Mouse (Mus musculus) stomach, postnatal 0 days (tissue): ENCODE measurements at regions not wholly inside any gene's neighbourhood (a gene's known extent, or its start where the extent isn't known, plus 50 kb on each side); places are given as distances from the start of the nearest gene placed in this dataset.

Experiments
- ATAC-seq: fragments of 200-750 bp; cut with Nextera tagmentation; 2 replicates; pipeline ENCODE4 v1.8.0; 2017; ENCODE audit not compliant: low FRiP score, low TSS enrichment
- DNase-seq: peaks from one replicate; pipeline ENCODE4 v3.0.0-alpha.2; 2016; ENCODE audit warnings: low spot score
- H3K27ac ChIP-seq: fragments of 300-500 bp; sonication (generic); replicated peaks from 2 replicates; pipeline ENCODE4 v1.5.1; 2014; ENCODE audit warnings: mild to moderate bottlenecking, control low read depth
- H3K27me3 ChIP-seq: fragments of 300-500 bp; sonication (generic); 2 replicates; pipeline ENCODE4 v1.6.1; 2014; ENCODE audit warnings: low read length; ENCODE audit not compliant: control insufficient read depth, insufficient read depth
- H3K36me3 ChIP-seq: fragments of 300-500 bp; sonication (generic); 2 replicates; pipeline ENCODE4 v1.6.1; 2014; ENCODE audit warnings: low read length, mixed read lengths; ENCODE audit not compliant: control insufficient read depth, insufficient read depth
- H3K4me1 ChIP-seq: fragments of 300-500 bp; sonication (generic); replicated peaks from 2 replicates; pipeline ENCODE4 v1.6.1; 2014; ENCODE audit warnings: antibody characterized with exemption; ENCODE audit not compliant: control insufficient read depth, insufficient read depth
- H3K4me2 ChIP-seq: fragments of 300-500 bp; sonication (generic); replicated peaks from 2 replicates; pipeline ENCODE4 v1.6.1; 2014; ENCODE audit warnings: low read depth, mild to moderate bottlenecking, control low read depth, moderate library complexity
- H3K4me3 ChIP-seq: fragments of 300-500 bp; sonication (generic); 2 replicates; pipeline ENCODE4 v1.5.1; 2014; ENCODE audit warnings: low read depth, low read length, control low read depth
- H3K9ac ChIP-seq: fragments of 300-500 bp; sonication (generic); 2 replicates; pipeline ENCODE4 v1.6.1; 2014; ENCODE audit warnings: mild to moderate bottlenecking, low read length, control low read depth, mixed read lengths
- H3K9me3 ChIP-seq: fragments of 300-500 bp; sonication (generic); 2 replicates; pipeline ENCODE4 v1.6.1; 2016; ENCODE audit warnings: low read length; ENCODE audit not compliant: control insufficient read depth
- CTCF ChIP-seq: IDR thresholded peaks from 2 replicates; pipeline ENCODE4 v1.5.1; 2016; ENCODE audit warnings: antibody characterized with exemption, low read depth, mild to moderate bottlenecking, moderate library complexity
- EP300 ChIP-seq: optimal IDR thresholded peaks from 2 replicates; pipeline ENCODE3; 2016; ENCODE audit warnings: antibody characterized with exemption
- WGBS: fragments of 180-500 bp; shearing (Covaris S2); extraction: QIAGEN DNeasy Blood & Tissue Kit; methylation state at CpG from one replicate; pipeline ENCODE4 v1.1.7; 2014; 5-methylcytosine and 5-hydroxymethylcytosine counted together

DNA sequence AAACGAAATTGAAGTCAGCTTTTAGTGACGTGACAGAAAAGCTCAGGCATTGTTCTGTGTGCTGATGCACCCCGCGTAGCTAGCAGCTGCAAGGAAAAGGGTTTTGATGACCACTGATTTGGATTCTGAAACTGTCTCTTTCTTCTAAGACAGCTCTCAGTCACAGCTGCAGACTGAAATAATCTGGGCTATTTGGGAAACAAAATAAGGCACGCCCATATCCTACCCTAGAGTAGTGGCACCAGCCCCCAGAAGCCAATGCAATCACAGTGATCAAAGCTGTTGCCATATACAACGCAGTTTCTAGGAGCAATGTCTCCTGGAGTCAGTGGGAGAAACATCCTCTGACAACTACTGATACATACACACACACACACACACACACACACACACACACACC lies 157.9 kb upstream of the Fbxl17 start:
- TF ChIP-seq EP300: no peak
- no peak for TF ChIP-seq CTCF
- Histone ChIP-seq H3K9me3 (no peaks in the 10 kb centered on the region), H3K36me3 (no peaks in the 10 kb centered on the region)

DNA sequence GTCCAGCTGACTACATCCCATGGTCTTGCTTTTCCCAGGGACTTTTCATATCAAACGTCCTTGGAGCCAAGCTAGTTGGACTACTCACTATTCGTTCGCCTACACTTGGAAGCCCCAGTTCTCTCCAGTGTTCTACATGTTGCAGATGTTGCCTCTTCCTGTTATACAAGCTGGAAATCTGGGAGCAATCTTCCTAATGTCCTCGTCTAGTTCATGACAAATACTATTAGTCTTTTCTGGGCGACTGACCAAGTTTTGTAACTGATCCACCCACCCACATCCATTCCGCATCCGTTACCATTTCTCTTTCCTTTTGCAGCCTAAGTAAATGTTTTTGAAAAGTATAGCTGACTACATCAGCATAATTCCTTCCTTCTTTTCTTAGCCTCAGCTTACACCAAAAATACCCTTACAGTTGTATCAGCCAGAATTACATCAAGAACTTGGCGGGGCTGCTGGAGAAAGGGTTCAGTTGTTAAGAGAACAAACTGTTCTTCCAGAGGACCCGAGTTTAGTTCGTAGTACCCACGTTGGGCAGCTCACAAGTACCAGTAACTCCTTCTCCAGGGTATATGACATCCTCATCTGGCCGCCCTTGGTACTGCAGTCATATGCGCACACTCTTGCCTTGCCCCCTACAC lies 161.1 kb upstream of the Fbxl17 start:
- Histone ChIP-seq H3K27ac (peak overlapping the region; percentile 76), H3K4me2 (no peak overlapping the region), H3K9ac (no peak overlapping the region), H3K4me3 (no peak overlapping the region), H3K4me1 (no peaks in the 10 kb centered on the region), H3K9me3 (no peaks in the 10 kb centered on the region), H3K27me3 (no peaks in the 10 kb centered on the region), H3K36me3 (no peaks in the 10 kb centered on the region)
- ATAC-seq (peak; percentile 84), DNase-seq (no peak)
- 47% methylated on average over 13 of the region's 13 CpGs for WGBS
- TF ChIP-seq CTCF: peak; percentile 50
- no peak for TF ChIP-seq EP300

More for the DNA sequence above, 157.9 kb upstream of the Fbxl17 start:
- no peaks in the 10 kb centered on the region for H3K4me1 ChIP-seq
- no peak overlapping the region for H3K4me3 ChIP-seq
- H3K9ac ChIP-seq: no peak overlapping the region
- no peaks in the 10 kb centered on the region for H3K27me3 ChIP-seq
- no peak overlapping the region for H3K4me2 ChIP-seq
- ATAC-seq (no peak), DNase-seq (no peak)
- no peak overlapping the region for H3K27ac ChIP-seq
- WGBS: 71% methylated on average over 6 of the region's 6 CpGs

DNA sequence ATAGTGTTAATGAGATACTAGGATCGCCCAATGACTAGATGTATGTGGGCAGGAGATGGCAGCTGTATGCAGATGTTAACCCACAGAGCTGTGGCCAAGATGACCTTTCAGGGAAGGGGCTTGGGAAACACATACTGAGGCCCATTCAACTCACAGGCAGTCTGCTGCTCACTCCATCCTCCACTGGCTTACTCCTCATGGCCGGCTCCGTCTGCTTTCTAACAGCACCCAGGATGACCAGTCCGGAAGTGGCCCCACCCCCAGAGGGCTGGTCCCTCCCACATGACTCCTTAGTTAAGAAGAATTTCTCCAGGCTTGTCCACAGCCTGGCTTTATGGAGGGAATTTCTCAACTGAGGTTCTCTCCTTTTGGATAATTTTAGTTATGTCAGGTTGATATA lies 161.8 kb upstream of the Fbxl17 start:
- ATAC-seq: peak; percentile 56; the same call in 1 of the 2 replicates

DNA sequence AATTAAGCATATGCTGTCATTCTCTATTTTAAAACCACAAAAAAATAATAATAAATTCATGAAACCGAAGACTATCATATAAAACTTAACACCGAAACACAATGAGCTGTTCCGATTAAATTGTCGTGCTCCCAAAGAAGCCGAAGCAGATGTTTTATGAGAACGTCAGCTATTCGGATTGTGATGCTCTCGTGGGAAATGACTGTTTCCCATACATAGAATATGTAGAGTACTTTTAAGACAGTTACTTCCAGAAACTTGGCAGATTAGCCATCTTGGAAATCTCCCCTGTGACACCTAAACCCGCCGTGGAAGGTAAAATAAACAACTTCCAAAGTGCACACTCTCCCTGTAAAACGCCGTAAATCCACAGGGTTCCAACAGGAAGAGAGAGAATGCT lies 162.4 kb upstream of the Fbxl17 start:
- H3K27me3 ChIP-seq: no peaks in the 10 kb centered on the region
- no peak for ATAC-seq

More for the DNA sequence above, 161.8 kb upstream of the Fbxl17 start:
- Histone ChIP-seq H3K9me3 (no peaks in the 10 kb centered on the region), H3K4me2 (no peak overlapping the region), H3K4me1 (no peaks in the 10 kb centered on the region), H3K27me3 (no peaks in the 10 kb centered on the region), H3K9ac (no peak overlapping the region), H3K36me3 (no peaks in the 10 kb centered on the region), H3K4me3 (no peak overlapping the region), H3K27ac (peak overlapping the region; percentile 76)
- DNase-seq: no peak
- 63% methylated on average over 4 of the region's 4 CpGs for WGBS
- TF ChIP-seq EP300: no peak
- no peak for TF ChIP-seq CTCF

DNA sequence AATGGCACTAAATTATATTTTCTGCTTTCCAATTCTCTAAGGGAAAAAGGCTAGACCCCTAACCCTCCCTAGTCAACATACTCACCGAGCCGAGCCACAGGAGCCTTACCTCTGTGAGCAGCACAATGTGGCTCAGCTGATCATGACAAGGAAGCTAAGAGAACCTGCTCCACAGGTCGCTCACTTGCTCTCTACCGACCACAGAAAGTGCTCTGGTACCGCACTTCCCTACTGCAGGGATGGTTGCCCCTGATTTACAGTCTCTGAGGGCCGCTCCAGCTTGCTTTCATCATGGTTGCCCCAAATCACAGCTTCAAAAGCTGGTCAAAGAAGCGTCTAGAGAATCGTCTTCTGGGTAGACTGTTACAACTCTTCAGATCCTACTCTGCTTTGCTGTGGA lies 177.0 kb upstream of the Fbxl17 start:
- WGBS: 85% methylated on average over 8 of the region's 8 CpGs

More for the DNA sequence above, 162.4 kb upstream of the Fbxl17 start:
- Histone ChIP-seq H3K36me3 (no peaks in the 10 kb centered on the region), H3K4me1 (no peaks in the 10 kb centered on the region), H3K27ac (0 out of 2 replicates have a peak overlapping the region, but pooled peaks have one; percentile 24), H3K9me3 (no peaks in the 10 kb centered on the region), H3K4me3 (no peak overlapping the region), H3K9ac (no peak overlapping the region), H3K4me2 (peak overlapping the region; percentile 32; the same call in 1 of the 2 replicates)
- TF ChIP-seq CTCF (no peak), EP300 (no peak)
- DNase-seq: no peak
- WGBS: 44% methylated on average over 12 of the region's 12 CpGs

DNA sequence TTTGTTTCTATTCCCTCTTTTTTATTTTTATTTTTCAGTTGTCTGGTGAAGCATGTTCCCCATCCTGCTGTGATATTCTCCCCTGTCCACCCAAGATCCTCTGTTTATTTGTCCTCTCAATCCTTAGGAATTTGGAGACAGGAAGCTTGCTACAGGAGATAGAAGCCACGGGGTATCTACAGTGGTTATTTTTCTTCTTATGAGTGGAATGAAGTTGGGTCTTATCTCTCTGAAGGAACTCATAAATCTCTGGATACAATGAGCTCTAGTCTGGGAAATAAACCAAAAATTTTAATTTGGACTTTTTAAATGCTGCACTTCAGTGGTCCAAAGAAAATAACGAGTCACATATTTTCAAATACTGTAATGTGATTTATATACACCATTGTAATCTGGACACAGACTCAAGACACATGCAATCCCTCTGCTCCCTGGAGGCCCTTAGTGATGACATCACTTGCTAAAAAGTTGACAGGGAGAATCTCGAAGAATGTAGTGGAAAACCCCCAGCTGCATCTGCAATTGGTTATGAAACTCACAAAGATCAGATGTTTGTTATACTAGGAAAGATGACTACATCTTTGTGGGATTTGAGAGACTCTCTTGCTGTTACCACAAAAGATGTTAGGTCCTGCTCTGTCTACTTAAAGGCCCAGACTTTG lies 178.3 kb upstream of the Fbxl17 start:
- ATAC-seq (peak; percentile 69; the same call in 1 of the 2 replicates), DNase-seq (no peak)
- TF ChIP-seq EP300: no peak
- Histone ChIP-seq H3K4me2 (no peak overlapping the region), H3K9me3 (no peaks in the 10 kb centered on the region), H3K27ac (no peak overlapping the region; the same call in 1 of the 2 replicates), H3K4me1 (no peaks in the 10 kb centered on the region), H3K36me3 (no peaks in the 10 kb centered on the region), H3K9ac (no peak overlapping the region), H3K27me3 (no peaks in the 10 kb centered on the region), H3K4me3 (no peak overlapping the region)
- 32% methylated on average over 3 of the region's 3 CpGs for WGBS

More for the DNA sequence above, 177.0 kb upstream of the Fbxl17 start:
- ATAC-seq (no peak), DNase-seq (no peak)
- H3K4me2 ChIP-seq: no peak overlapping the region
- H3K27me3 ChIP-seq: no peaks in the 10 kb centered on the region
- H3K9ac ChIP-seq: no peak overlapping the region
- no peak overlapping the region for H3K4me3 ChIP-seq
- TF ChIP-seq CTCF (no peak), EP300 (no peak)
- no peaks in the 10 kb centered on the region for H3K36me3 ChIP-seq
- H3K9me3 ChIP-seq: no peaks in the 10 kb centered on the region
- H3K27ac ChIP-seq: no peak overlapping the region
- H3K4me1 ChIP-seq: no peaks in the 10 kb centered on the region
